Mouse (Mus musculus): ENCODE measurements around the gene Otud5.
"Not testable (repeated sequence)": the region's sequence is repeated elsewhere in the genome, so short reads cannot be mapped to it uniquely, and the experiment has no call there.

The Otud5 gene

DNA sequence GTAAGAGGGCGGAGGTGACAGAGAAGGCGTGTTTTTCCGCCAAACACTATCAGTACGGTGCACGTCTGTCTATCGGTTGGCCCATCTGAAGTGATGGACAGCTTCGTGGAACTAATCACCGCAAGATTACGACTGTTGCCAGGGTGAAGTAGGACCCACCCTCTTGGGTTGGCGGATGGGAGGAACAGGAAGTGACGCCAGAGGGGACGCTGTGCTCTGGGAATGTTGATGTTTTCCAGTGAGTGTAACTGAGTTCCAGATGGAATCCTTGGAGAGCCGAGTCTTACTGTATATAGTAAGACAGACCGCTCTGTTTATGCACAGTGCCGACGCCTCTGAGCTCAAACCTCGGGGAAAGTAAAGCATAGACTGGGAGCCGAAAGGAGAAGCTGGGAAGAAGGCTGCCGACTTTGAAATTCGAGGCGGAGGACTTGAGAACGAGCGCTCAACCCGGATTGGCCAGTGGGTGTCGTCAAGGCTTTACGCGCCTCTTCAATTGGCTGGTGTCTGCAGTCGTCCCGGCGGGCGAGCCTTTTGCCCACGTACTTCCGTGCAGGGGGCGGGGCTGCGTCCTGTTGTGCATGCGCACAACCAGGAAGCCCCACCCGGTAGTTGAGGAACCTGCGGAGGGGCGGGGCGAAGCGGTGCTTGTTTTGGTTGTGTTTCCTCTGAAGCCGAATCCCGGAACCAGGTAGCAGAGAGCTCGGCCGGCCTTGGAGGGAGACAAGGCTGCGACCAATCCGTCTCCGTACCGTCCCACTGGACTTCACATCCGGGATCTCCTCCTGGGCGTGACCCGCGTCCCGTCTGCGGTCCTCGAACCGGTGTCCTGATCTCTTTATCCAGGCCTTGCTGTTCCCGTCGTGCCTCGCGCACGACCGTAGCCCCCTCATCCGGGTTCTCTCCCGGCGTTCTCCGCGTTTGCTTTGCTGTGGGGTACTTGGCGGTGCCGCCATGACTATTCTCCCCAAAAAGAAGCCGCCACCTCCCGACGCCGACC, at the start of gene Otud5:
Otud5 (plus strand) TSS at position 202 of the 1,000 bp plus-strand sequence.
- DNase-seq = peak; percentile 92

DNA sequence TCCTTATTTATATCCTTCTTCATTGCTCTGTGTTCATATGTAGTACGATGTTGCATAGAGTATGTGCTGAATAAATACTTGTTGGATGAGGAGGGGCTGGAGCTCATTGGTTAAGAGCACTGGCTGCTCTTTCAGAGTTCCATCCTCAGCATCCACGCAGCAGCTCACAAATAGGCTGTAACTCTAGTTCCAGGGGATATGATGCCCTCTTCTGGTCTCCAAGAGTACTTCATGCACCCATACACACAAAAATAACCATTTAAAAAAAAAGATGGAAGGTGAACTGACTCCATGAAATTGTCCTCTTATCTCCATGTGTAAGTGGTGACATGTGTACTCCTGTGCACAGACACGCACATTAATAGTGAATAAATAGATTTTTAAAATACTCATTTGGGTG, 47.8 kb upstream of the Otud5 start:
- DNase-seq = no peak

DNA sequence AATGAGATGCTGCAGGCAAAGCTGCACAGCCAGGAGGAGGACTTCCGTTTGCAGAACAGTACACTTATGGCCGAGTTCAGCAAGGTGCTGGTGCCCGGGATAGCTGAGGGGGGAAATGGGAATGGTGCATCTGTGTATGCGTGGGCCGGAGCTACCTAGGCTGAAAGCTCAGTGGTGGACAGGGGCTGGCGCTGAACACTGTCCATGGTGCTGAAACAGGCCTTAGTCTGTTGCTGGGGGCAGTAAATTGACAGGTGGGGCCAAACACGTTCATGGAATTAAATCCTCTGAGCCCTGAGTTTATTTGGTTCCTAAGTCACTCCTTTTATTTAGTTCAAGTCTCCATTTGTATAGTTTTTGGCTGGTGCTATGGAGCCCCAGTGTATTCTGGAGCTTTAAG, 46.1 kb upstream of the Otud5 start:
- no peak for DNase-seq

DNA sequence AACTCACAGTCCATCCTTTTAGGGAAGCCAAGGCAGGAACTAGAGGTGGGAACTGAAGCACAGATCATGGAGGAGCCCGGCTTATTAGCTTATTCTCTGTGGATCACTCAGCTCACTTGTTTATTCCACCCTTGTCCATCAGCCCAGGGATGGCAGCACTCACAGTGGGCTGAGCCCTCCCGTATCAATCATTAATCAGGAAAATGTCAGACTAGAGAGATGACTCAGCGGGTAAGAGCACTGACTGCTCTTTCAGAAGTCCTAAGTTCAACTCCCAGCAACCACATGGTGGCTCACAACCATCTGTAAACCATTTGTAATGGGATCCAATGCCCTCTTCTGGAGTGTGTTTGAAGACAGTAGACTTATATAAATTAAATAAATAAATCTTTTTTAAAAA, 43.8 kb upstream of the Otud5 start:
- DNase-seq = no peak

DNA sequence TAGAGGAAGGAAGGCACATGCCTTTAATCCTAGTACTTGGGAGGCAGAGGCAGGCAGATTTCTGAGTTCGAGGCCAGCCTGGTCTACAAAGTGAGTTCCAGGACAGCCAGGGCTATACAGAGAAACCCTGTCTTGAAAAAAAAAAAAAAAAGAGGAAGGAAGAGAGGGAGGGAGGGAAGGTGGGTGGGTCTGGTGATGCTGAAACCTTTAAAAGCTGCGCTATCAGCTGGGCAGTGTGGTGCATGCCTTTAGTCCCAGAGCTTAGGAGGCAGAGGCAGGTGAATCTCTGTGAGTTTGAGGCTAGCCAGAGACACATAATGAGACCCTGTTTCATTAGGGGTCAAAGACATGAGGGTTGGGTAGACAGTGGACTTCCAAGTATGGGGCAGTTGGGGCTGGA, 39.0 kb upstream of the Otud5 start:
- not testable (repeated sequence) for DNase-seq

DNA sequence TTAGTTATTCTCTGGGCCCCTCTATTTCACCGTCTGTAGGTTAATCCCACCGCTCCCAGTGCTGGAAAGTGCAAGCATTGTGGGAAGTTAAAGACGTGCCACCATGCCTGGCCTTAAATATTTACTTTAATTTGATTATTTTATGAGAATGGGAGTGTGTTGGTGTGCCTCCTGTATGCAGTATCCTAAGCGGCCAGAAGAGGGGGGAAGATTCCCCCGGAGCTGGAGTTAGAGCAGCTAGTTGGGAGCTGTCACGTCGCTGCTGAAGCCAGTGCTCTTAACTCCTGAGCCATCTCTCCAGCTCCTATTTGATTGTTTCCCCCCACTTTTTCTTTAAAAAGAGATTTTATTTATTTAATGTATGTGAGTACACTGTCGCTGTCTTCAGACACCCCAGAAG, 26.1 kb upstream of the Otud5 start:
- peak; percentile 32 for DNase-seq

DNA sequence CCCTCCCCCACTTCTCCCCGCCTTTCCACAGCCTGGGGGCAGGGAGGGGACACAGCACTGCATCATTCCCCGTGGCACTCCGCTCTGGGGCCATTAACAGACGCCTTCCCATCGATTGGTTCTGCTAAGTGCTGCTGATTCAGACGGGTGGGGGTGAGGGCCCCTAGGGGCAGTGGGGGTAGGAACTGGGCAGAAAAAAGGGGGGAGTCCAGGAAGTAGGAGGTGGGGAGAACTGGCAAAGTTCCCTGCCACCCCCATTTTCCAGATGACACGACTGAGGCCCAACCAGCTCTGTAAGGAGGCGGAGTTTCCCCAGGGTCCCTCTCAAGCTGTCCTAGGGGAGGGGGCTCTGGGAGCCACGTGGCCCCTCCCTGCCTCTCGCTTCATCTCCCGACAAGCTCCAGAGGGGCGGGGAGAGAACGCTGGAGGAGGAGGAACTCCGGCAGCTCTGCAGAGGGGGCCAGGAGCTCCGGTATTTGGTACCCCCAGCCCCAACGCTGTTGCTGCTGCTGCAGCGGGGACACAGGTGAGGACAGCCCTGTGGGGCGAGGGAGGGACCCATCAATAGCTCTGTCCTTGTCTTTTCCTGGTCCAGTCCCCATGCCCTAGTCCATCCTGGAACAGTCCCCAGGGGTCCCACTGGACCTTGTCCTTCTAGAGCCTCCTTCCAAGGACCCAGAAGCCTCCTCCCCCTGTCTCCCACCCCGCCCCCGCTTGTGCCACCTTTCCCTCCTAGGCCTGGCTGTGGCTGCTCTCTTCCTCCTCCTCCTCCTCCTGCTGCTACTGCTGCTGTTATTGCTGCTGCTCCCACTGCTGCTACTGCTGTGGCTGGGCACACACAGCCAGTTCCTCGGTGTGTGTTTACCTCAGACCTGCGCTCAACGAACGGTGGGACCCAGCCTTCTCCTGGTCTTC, 19.0 kb upstream of the Otud5 start, which contains the start of gene Kcnd1:
Kcnd1 (plus strand) TSS at position 425 of the 915 bp plus-strand sequence.
- peak; percentile 63 for DNase-seq

DNA sequence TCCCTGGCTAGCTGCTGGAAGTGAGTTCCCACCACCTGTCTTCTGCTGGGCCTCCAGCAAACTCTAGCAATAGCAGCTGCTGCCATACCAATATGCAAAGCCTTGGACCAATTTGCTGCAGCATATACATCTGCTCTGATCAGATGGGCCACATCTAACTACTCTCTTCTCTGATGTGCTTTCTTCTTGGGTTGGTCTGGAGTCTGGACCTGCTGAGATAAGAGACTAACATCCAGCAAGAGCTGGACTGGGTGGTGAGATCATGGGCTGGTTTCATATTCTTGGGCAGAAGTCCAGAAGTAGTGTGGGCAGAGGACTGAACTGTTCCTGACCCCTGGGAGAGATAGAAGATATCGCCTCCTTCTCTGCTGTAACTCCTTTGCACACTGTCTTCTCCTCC, 4.0 kb upstream of the Otud5 start:
- DNase-seq = no peak

DNA sequence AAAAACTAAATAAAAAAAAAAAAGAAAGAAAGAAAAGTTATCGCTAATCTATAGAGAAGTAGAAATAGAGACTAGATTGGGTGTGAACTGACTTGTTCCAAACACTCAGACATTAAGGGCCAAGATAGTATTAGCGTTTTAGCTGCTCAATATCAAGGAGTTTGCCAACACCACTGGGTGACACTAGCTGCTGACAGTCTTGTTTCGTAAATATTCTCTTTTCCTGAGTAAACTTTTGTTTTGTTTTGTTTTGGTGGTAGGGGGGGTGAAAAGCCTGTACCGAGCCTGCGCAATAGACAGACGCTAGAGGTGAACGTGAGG, 362 bp upstream of the Otud5 start:
- no peak for DNase-seq

DNA sequence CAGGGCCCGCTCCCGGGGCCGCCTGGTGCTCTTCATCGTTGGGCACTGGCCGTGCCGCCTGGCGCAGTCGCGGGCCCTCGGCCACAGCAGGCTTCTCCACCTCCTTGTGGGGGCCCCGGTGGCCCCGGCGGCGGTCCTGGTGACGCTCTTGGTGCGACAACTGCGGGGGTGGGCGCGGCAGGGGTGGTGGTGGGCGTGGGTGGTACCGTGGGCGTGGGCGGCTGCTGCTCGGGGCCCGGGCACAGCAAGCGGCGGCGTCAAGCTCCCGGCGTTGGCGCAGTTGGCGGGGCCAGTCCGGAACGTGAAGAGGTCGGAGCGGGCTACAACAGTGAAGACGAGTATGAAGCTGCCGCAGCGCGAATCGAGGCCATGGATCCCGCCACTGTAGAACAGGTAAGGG, 1.2 kb downstream of the Otud5 start:
- peak; percentile 42 for DNase-seq

DNA sequence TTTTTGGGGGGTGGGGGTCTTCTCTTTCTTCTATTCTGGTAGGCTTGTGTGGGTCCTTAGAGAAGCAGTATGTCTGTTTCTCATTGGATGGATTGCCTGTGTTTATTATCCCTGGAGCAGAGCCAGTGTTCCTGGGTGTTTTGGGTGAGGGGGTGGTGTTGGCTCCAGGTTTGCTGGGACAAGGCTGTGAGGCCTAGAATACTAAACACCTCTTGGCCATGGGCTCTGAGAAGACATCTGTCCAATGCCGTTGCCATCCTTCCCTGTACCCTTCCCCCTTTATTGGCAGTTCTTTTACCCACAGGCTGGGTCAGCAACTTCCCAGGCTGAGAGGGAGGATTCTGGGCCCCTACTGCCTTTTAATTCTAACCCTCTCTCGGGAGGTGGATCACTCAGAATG, 6.7 kb downstream of the Otud5 start:
- DNase-seq = no peak

DNA sequence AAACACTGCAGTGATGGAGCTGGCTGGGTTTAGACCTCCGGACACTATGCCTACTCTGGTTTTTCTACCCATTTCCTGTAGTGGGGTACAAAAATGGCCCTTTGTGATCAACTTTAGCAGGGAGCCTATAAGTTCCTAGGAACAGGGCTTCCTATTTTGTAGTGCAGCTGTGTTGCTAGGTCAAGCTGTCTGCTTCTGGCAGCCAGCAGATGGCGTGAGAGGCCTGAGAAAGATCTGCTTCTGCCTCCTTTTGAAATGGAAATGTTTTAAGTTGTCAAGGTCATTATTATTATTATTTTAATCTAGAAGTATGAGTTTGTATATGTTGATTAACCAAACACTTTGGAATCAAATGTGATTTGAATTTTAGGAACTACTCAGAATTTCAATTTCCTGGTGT, 13.4 kb downstream of the Otud5 start:
- no peak for DNase-seq

DNA sequence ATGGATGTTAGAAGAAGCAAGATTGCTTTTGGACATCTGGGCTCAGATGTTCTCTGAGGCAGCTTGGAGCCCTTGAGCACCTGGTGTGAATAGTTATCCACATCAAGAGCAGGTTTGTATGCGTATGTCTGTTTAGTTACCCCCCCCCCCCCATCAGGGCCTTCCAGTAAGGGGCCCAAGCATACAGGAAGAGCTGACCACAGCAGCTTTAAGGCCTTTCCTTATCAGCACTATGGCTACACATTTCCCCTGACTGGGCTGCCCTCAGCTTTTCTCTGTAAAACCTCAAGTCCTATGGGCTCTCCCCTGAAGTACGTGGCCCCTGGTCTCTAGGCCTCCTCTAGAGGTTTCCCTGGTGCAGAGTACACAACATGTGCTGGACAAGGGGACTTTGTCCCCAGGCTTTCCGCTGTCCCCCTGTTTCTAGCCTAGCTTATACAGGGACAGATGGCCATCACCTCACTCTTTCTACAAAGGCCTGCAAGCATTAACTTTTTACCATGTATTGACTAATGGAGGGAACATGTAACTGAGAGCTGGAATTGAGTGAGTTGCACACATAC, 18.1 kb downstream of the Otud5 start:
- no peak for DNase-seq

DNA sequence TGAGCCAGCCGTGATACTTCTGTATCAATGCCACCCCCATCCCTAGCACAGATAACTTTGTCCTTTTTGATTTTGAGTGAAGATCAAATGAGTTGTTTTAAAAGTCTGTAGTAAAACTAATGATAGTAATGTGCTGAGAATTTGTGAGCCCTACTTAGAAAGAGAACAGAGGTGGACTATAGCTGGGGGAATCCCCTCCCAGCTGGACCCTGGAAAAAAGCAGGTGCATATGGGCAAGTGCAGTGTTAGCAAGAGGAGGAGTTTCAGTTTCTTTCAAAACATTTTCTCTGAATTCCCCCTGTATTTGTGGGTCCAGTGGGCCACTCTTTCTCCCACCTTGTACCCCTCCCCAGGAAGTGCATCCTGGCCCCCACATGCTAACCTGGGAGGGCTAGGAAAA, 22.0 kb downstream of the Otud5 start:
- DNase-seq = no peak

DNA sequence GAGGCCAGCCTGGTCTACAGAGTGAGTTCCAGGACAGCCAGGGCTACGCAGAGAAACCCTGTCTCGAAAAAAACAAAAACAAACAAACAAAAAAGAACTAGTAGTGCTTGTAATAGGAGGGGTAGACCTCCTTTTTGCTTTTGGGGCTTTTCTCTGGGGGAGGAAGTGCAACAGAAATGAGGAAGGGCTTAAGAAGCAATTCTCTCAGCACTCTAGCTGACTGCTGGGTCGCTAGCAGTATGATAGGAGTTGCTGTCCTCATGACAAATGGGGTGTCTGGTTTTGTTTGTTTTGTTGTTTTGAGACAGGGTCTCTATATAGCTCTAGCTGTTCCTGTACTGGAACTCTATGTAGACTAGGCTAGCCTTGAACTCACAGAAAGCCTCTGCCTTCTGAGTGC, 23.4 kb downstream of the Otud5 start:
- DNase-seq = no peak

DNA sequence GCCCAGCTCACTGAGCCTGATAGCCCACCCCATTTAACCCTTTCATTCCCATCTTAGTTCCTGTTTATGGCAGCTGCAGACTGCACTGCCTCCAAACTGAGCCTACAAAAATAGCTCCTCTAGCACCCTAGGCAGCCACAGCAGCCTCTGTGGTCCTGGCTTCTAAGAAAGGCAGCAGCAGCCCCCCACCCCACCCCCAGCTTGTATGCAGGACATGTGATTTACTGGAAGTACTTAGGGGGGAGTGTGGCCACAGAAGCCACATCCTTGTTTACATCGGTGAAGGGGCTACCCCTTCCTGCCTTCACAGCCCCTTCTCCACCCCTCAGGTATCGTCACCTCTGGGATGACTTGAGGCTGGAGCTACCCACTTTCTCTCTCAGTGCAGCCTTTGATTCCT, 24.2 kb downstream of the Otud5 start:
- no peak for DNase-seq

DNA sequence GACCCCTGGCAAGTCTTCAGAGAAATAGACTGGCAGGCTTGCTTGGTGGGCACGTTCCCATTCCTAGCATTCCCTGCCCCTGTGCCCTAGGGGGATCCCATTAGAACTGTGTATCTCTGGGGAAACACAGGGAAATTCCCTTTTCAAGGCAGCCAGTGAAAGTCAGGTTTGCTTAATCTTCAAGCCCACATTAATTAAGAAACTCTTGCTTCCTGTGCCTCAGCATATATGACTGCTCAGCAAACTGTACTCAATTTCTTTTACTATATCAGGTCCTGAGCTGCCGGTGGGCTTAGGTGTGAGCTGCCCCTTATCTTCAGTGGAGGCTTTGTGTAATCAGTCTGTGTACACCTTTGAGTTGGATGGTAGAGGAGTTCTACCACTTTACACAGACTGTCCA, 24.6 kb downstream of the Otud5 start:
- no peak for DNase-seq

DNA sequence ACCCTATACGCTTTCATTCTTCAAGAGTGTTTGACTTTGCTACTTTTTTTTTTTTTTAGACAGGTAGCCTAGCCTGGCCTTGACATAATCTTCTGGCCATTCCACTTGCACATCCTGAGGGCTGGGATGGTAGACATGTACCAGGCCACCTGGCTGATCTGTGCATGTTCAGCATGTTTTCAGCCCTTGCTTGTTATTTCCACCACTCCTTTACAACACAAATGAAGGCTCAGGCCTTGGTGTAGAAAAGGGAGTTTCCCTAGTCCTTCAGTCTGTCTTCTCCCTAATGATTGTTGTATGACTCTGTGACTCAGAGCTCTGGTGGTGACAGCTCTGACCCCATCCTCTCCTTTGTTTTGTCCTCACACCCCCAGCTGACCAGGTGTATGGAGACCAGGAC, 26.0 kb downstream of the Otud5 start:
- no peak for DNase-seq

DNA sequence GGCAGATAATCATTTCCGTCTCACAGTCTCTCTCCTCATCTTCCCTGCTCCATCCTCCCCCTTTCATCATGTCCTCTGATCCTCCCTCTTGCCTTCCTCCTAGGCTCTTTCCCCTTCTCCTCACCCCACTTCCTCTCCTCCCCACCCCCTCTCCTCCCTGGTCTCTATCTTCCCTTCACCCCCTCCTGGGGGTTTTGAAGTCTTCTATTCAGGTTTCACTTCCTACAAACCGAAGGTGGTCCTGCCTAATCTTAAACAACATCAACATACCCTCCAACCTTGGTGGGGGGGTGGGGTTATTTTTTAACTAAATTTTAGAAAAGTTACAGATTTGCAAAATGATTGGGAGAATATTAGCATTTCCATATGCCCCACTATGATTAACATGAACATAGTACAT, 27.3 kb downstream of the Otud5 start:
- no peak for DNase-seq

DNA sequence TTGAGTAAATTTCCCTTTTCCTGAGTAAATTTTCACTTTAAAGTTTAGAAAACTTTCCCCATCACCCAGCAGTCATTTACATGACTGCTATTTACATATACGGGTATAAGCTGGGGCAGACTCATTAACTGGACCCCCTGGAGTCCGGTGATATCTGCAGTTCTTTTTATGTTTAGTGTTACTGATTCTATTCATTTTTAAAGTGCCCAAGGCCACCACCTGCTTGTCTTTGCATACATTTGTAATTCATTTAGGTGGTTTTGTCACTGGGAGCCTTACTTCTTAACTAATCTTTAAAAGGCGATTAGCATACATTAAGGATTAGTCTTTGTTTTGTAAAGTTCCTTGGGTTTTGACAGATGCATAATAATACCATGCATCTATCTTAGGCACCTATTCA, 28.7 kb downstream of the Otud5 start:
- DNase-seq = no peak

DNA sequence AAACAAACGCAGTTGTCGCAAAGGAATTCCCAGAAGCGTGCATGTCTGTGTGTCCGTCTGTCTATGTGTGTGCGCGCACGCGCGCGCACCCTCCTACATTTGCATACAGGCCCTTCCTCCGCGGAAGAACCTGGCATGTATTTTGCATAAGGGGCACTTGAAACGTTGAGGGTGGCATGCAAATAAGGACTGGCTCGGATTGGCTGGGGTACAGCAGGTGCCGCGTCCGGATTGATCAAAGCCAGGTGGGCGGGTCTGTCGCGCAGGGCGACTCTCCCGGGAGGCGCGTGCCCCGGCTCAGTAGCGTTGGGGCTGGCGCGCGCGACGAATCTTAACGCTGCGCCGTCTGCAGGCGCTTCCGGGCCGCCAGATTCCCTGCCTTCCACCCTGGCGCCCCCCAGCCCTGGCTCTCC, 36.8 kb downstream of the Otud5 start, which contains the start of gene Pim2:
Pim2 (plus strand) TSS at position 256 of the 413 bp plus-strand sequence.
- DNase-seq = peak; percentile 79

DNA sequence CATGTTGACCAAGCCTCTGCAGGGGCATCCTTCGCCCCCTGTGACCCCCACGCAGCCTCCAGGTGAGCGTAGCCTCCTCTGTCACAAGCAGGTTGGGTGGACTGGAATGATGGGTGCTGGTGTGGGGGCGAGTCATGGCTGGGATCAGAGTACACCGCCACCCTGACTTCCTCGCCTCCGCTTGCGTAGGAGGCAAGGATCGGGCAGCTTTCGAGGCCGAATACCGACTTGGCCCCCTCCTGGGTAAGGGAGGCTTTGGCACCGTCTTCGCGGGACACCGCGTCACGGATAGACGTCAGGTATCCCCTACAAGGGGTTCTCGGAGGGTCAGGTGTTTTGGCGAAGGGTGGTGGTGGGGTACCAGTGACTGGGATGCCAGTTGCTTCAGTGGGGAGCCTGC, 37.3 kb downstream of the Otud5 start:
- DNase-seq = peak; percentile 18

DNA sequence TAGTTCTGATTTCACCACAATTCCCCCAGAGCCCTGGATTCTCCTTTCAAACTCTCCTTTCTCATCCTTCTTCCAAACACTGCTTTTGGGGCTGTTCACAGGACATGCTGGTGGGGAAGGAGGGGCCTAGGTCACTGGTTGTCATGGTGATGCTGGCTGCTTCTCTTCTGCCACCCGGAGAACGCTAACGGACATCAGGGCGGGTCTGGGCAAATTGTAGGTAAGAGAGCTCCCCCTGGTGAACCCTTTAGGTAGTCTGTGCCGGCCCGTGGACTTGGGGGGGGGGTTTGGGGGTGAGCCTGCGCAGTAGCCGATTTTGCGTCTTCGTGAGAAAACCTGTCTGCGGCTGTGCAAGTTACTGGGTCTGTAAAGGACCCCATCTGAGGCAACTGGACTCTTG, 38.7 kb downstream of the Otud5 start:
- peak; percentile 49 for DNase-seq
